Mouse (Mus musculus) stomach, postnatal 0 days (tissue): ENCODE data around the gene Aatf. TPM values are rescaled to one million over a fixed set of nuclear protein-coding genes. Genes with fewer than 3 reads are reported as not detected.

ENCODE experiments used
- ATAC-seq: fragments of 200-750 bp; cut with Nextera tagmentation; 2 replicates; pipeline ENCODE4 v1.8.0; 2017; ENCODE audit not compliant: low FRiP score, low TSS enrichment
- DNase-seq: peaks from one replicate; pipeline ENCODE4 v3.0.0-alpha.2; 2016; ENCODE audit warnings: low spot score
- H3K27ac ChIP-seq: fragments of 300-500 bp; sonication (generic); replicated peaks from 2 replicates; pipeline ENCODE4 v1.5.1; 2014; ENCODE audit warnings: mild to moderate bottlenecking, control low read depth
- H3K27me3 ChIP-seq: fragments of 300-500 bp; sonication (generic); 2 replicates; pipeline ENCODE4 v1.6.1; 2014; ENCODE audit warnings: low read length; ENCODE audit not compliant: control insufficient read depth, insufficient read depth
- H3K36me3 ChIP-seq: fragments of 300-500 bp; sonication (generic); 2 replicates; pipeline ENCODE4 v1.6.1; 2014; ENCODE audit warnings: low read length, mixed read lengths; ENCODE audit not compliant: control insufficient read depth, insufficient read depth
- H3K4me1 ChIP-seq: fragments of 300-500 bp; sonication (generic); replicated peaks from 2 replicates; pipeline ENCODE4 v1.6.1; 2014; ENCODE audit warnings: antibody characterized with exemption; ENCODE audit not compliant: control insufficient read depth, insufficient read depth
- H3K4me2 ChIP-seq: fragments of 300-500 bp; sonication (generic); replicated peaks from 2 replicates; pipeline ENCODE4 v1.6.1; 2014; ENCODE audit warnings: low read depth, mild to moderate bottlenecking, control low read depth, moderate library complexity
- H3K4me3 ChIP-seq: fragments of 300-500 bp; sonication (generic); 2 replicates; pipeline ENCODE4 v1.5.1; 2014; ENCODE audit warnings: low read depth, low read length, control low read depth
- H3K9ac ChIP-seq: fragments of 300-500 bp; sonication (generic); 2 replicates; pipeline ENCODE4 v1.6.1; 2014; ENCODE audit warnings: mild to moderate bottlenecking, low read length, control low read depth, mixed read lengths
- H3K9me3 ChIP-seq: fragments of 300-500 bp; sonication (generic); 2 replicates; pipeline ENCODE4 v1.6.1; 2016; ENCODE audit warnings: low read length; ENCODE audit not compliant: control insufficient read depth
- CTCF ChIP-seq: IDR thresholded peaks from 2 replicates; pipeline ENCODE4 v1.5.1; 2016; ENCODE audit warnings: antibody characterized with exemption, low read depth, mild to moderate bottlenecking, moderate library complexity
- EP300 ChIP-seq: optimal IDR thresholded peaks from 2 replicates; pipeline ENCODE3; 2016; ENCODE audit warnings: antibody characterized with exemption
- WGBS: fragments of 180-500 bp; shearing (Covaris S2); extraction: QIAGEN DNeasy Blood & Tissue Kit; methylation state at CpG from one replicate; pipeline ENCODE4 v1.1.7; 2014; 5-methylcytosine and 5-hydroxymethylcytosine counted together
- polyA plus RNA-seq: library from polyadenylated mRNA; unstranded; fragments of >200 nt; fragmentation: Nextera tagmentation; extraction: Ambion mirVana; gene quantifications from 2 replicates; pipeline ENCODE4 v1.2.1, GENCODE M21; 2015

Aatf gene
- polyA plus RNA-seq = 24.3 and 24.8 TPM in 2 replicates

GRCm38 (mm10) chr11:84513171-84514116, at the start of gene Aatf:
Gene Aatf (minus strand): TSS chr11:84513522.
- DNase-seq (peak; percentile 98), ATAC-seq (peak; percentile 99)
- under 1% methylated on average over 79 of the region's 80 CpGs for WGBS

GRCm38 (mm10) chr11:84562758-84563347, 49.5 kb upstream of the Aatf start:
- no peak for TF ChIP-seq CTCF
- WGBS = 48% methylated on average over 9 of the region's 9 CpGs
- Histone ChIP-seq H3K4me2 (no peak overlapping the region), H3K4me1 (no peaks in the 10 kb centered on the region), H3K9ac (no peak overlapping the region), H3K36me3 (no peaks in the 10 kb centered on the region), H3K27ac (no peak overlapping the region), H3K27me3 (no peaks in the 10 kb centered on the region), H3K9me3 (no peaks in the 10 kb centered on the region), H3K4me3 (no peak overlapping the region)
- DNase-seq = no peak
- no peak for ATAC-seq

More at GRCm38 (mm10) chr11:84513171-84514116, at the start of gene Aatf:
- no peaks in the 10 kb centered on the region for H3K36me3 ChIP-seq
- no peak for TF ChIP-seq EP300
- TF ChIP-seq CTCF = no peak
- peak within 1 kb of the TSS; percentile 75 for H3K27ac ChIP-seq
- H3K4me3 ChIP-seq = peak within 1 kb of the TSS; percentile 76
- H3K9me3 ChIP-seq = no peaks in the 10 kb centered on the region
- peaks cover 8% of the 10 kb centered on the region; the same call in 1 of the 2 replicates for H3K27me3 ChIP-seq
- H3K4me1 ChIP-seq = no peaks in the 10 kb centered on the region
- peak within 1 kb of the TSS; percentile 90 for H3K4me2 ChIP-seq
- peak within 1 kb of the TSS; percentile 83 for H3K9ac ChIP-seq

DNA sequence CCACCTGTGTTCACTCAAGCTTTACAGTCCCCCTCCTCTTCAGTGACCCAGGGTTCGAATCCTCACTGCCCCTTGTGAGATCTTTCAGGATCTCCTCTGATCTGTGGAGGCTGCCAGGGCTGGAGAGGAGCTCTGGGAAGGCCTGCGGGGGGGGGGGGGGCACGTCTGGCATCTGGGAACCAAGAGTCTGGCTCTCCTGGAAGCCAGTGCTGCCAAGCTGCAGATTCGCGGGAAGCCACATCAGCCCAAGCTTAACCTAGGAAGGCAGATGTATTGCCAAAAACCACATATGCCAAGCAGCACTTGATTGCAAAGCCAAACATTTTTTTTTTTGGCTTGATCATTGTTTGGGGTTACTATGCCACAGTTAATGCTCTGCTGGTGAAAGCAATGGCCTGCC, 48.2 kb upstream of the Aatf start:
- 50% methylated on average over 5 of the region's 5 CpGs for WGBS
- no peak for ATAC-seq
- no peaks in the 10 kb centered on the region for H3K9me3 ChIP-seq
- H3K9ac ChIP-seq = no peak overlapping the region
- TF ChIP-seq CTCF (no peak), EP300 (no peak)
- no peak for DNase-seq
- no peaks in the 10 kb centered on the region for H3K4me1 ChIP-seq
- no peak overlapping the region for H3K4me2 ChIP-seq
- H3K36me3 ChIP-seq = no peaks in the 10 kb centered on the region
- no peaks in the 10 kb centered on the region for H3K27me3 ChIP-seq
- no peak overlapping the region for H3K27ac ChIP-seq
- no peak overlapping the region for H3K4me3 ChIP-seq

DNA sequence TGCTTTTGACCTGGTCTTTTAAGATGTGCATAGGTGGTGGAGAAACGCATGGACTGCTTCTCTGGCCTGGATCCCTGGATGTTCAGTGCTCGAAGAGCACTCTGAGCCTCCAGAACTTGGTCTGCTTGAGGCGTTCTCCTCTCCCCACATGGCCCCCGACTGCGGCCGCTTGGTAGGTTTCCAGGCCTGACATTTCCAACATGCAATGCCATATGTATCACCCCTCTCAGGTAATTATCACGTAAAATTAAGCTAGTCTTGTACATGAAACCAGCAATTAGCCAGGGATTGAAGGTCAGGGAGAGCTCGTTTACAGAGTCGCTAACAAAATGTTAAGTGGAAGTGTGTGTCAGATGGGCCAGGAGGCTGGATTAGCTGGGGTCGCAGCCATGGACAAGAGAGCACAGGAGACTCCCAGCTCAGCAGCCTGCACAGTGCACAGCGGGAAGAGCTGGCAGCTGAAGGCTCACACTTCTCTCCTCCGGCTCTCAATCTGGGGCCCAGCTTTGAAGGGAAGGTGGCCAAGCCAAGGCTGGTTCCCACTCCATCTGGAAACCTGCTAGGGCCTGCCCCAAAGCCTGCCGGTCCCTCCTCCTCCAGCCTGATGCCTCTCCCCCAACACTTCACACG, 40.6 kb upstream of the Aatf start:
- Histone ChIP-seq H3K9ac (no peak overlapping the region), H3K36me3 (no peaks in the 10 kb centered on the region), H3K27ac (no peak overlapping the region), H3K4me1 (no peaks in the 10 kb centered on the region), H3K4me3 (no peak overlapping the region), H3K9me3 (no peaks in the 10 kb centered on the region), H3K27me3 (no peaks in the 10 kb centered on the region), H3K4me2 (no peak overlapping the region)
- ATAC-seq (no peak), DNase-seq (no peak)
- WGBS = 82% methylated on average over 14 of the region's 14 CpGs
- TF ChIP-seq CTCF = no peak
- TF ChIP-seq EP300 = no peak

DNA sequence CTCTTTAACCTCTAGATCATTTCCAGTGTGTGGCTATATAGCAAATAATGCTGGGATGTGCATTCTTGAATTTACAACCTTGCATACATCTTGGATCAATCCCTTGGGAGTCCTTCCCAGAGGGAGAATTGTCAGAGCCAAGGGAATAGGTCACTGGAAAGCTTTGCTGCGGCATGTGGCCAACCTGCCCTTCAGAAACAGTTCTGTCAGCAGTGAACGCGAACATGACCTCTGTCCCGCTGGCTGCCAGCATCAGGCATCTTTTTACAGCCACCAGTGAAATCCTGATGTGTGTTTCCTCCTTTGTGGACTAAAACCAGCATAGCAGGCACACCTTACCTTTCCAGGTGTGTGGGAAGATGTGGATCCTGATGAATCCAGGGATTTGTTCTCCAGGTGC, 38.0 kb upstream of the Aatf start:
- TF ChIP-seq EP300 = no peak
- TF ChIP-seq CTCF = no peak
- Histone ChIP-seq H3K36me3 (no peaks in the 10 kb centered on the region), H3K27me3 (no peaks in the 10 kb centered on the region), H3K9me3 (no peaks in the 10 kb centered on the region), H3K9ac (no peak overlapping the region), H3K4me2 (no peak overlapping the region), H3K4me1 (no peaks in the 10 kb centered on the region), H3K4me3 (no peak overlapping the region), H3K27ac (no peak overlapping the region)
- ATAC-seq (no peak), DNase-seq (no peak)
- 69% methylated on average over 4 of the region's 4 CpGs for WGBS
